Mouse (Mus musculus): ENCODE measurements around the gene Scgb1b11.
"Not testable (repeated sequence)": the region's sequence is repeated elsewhere in the genome, so short reads cannot be mapped to it uniquely, and the experiment has no call there.

The Scgb1b11 gene

GRCm38 (mm10) chr7:32222540-32222939 is at the start of gene Scgb1b11:
Gene Scgb1b11 (plus strand): TSS chr7:32222840.
- DNase-seq: not testable (repeated sequence)

DNA sequence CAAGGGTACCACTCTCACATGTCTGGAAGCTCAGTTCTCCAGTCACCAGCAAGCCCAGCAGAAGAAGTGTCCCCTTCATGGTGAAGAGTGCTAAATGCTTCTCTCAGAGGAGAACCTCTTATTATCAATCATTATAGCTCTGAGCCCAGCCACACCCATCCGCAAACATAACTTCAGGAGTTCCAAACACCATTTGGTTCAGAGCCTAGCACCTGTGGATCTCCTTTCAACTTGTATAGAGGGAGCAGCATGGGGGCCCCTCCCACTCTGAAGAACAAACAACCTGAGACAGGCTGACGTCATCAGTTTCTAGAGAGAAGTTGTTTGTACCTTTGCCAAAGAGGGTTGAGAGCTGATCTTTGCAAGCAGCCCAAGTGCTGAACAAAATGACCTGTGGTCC is 11.6 kb upstream of the Scgb1b11 start, which contains the start of gene Scgb2b11:
Gene Scgb2b11, minus strand, starts transcription at position 101 of the 400 bp plus-strand sequence.
- not testable (repeated sequence) for DNase-seq

Measured in thymus, adult 18-20 months (tissue).